Mouse (Mus musculus) thymus, adult 2 months (tissue): ENCODE results near the gene Usp16. TPM values are rescaled to one million over a fixed set of nuclear protein-coding genes. Genes with fewer than 3 reads are reported as not detected.

Experiments
- DNase-seq: peaks from one replicate; pipeline ENCODE4 v3.0.0; 2021
- H3K27ac ChIP-seq: fragments of 200-500 bp; 2 replicates; pipeline ENCODE4 v1.5.1; 2012; ENCODE audit warnings: low read length, control low read depth; ENCODE audit not compliant: control insufficient read depth, insufficient read depth
- H3K27me3 ChIP-seq: fragments of 200-500 bp; 2 replicates; pipeline ENCODE4 v1.6.1; 2012; ENCODE audit warnings: mild to moderate bottlenecking, low read length, moderate library complexity, mixed read lengths; ENCODE audit not compliant: control insufficient read depth, insufficient read depth
- H3K36me3 ChIP-seq: fragments of 200-500 bp; 2 replicates; pipeline ENCODE4 v1.6.1; 2012; ENCODE audit warnings: mild to moderate bottlenecking, low read length, moderate library complexity; ENCODE audit not compliant: control insufficient read depth, insufficient read depth
- H3K4me1 ChIP-seq: fragments of 200-500 bp; replicated peaks from 2 replicates; pipeline ENCODE4 v1.6.1; 2012; ENCODE audit warnings: low read length; ENCODE audit not compliant: control insufficient read depth, insufficient read depth
- H3K4me3 ChIP-seq: fragments of 200-500 bp; 2 replicates; pipeline ENCODE4 v1.5.1; 2012; ENCODE audit warnings: mild to moderate bottlenecking, low read length, control low read depth, moderate library complexity; ENCODE audit not compliant: control insufficient read depth, insufficient read depth
- CTCF ChIP-seq: fragments of 200-500 bp; IDR thresholded peaks from 2 replicates; pipeline ENCODE4 v1.5.1; 2012; ENCODE audit warnings: mild to moderate bottlenecking, control low read depth, low read length, moderate library complexity, borderline replicate concordance; ENCODE audit not compliant: control insufficient read depth, poor library complexity, insufficient read depth; ENCODE audit errors: extremely low read depth
- POLR2A ChIP-seq: fragments of 200-500 bp; IDR thresholded peaks from 2 replicates; pipeline ENCODE4 v1.6.1; 2012; ENCODE audit warnings: mild to moderate bottlenecking, low read length, control low read depth, moderate library complexity; ENCODE audit not compliant: control insufficient read depth, poor library complexity, insufficient read depth; ENCODE audit errors: extremely low read depth
- WGBS: fragments of 180-500 bp; shearing (Covaris S2); methylation state at CpG from one replicate; pipeline ENCODE4 v1.1.7; 2018; 5-methylcytosine and 5-hydroxymethylcytosine counted together
- polyA plus RNA-seq: library from polyadenylated mRNA; depleted of rRNA; stranded (reverse); fragments of >200 nt; gene quantifications from 2 replicates; pipeline ENCODE4 v1.2.3, GENCODE M21; 2012; rRNA removed

Gene Usp16
- polyA plus RNA-seq, 1 experiment, result 26.8 TPM

DNA sequence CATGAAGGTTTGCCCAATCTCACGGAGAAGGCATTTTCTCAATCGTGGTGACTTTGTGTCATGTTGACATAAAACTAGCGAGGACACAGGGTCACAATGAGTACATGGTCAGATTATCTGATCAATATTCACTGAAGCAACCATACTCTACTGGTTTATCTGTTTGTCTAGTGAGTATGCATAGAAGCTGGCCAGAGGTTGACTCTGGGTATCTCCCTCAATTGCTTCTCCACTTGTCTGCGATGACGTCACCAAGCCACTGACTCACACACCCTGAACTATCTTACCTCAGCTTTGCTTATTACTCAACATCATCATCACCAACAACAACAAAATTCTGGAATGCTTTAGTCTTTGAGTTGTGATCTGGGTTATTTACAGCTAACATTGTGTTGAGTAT is 69.7 kb downstream of the Usp16 start:
- Histone ChIP-seq H3K4me1 (no peaks in the 10 kb centered on the region), H3K27me3 (no peaks in the 10 kb centered on the region), H3K4me3 (no peak overlapping the region), H3K36me3 (no peaks in the 10 kb centered on the region), H3K27ac (no peak overlapping the region)
- DNase-seq, result no peak
- no peak for TF ChIP-seq POLR2A
- no peak for TF ChIP-seq CTCF
- 94% methylated on average over 5 of the region's 5 CpGs for WGBS

DNA sequence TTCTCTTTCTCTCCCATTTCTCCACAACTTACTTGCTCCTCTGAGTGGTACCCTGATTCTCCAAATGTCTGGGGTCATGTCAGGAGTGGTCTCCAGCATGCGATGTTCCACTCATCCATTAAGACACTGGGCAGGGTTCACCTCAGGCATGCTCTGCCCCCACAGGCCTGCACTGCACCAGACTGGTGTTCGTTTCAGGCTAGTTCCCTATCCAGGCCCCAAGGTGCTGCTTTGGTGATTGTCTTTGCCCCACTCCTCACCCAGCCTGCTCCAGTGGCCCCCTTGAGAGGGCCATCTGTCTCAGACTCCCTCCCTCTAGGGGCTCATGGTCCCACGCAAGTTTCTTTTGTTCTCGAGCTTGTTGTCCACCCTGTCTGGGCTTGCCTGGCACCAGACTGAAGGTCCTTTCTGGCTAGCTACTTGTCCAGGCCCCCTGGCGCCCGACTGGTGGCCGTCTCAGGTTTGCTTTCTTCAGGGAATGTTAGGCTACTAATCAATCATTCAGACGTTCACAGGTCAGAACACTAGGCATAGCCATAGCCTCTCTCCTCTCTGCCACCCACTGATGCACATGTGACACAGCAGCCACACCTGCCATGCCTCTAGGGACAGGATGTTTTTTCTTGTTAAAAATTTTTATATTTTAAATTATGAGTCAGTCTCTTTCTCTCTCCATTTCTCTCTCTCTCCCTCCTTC is 73.2 kb downstream of the Usp16 start:
- no peak for DNase-seq
- TF ChIP-seq POLR2A, result no peak
- TF ChIP-seq CTCF, result no peak
- WGBS, result 82% methylated on average over 8 of the region's 8 CpGs
- no peaks in the 10 kb centered on the region for H3K4me1 ChIP-seq
- H3K27me3 ChIP-seq, result no peaks in the 10 kb centered on the region
- H3K4me3 ChIP-seq, result no peak overlapping the region
- H3K36me3 ChIP-seq, result no peaks in the 10 kb centered on the region
- no peak overlapping the region for H3K27ac ChIP-seq

DNA sequence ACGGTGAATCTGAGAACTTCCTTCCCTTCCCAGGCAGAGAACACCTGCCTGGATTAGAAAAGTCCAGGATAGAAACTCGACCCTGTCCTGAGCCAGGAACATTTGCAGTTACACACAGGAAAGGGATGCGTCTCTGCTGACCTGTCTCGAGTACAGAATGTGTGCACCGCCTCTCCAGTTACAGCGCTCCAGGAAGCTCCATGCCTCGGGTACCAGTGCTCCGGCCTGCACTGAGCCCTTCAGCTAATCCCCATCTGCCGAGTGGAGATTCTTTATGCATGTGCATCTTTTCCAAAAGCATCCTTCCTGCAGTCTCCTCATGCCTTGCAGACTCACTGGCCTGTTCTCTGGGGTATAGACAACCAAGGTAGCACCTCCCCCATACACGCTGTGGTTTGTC is 74.3 kb downstream of the Usp16 start:
- Histone ChIP-seq H3K36me3 (no peaks in the 10 kb centered on the region), H3K4me1 (no peaks in the 10 kb centered on the region), H3K27ac (no peak overlapping the region), H3K27me3 (no peaks in the 10 kb centered on the region), H3K4me3 (no peak overlapping the region)
- WGBS, result 72% methylated on average over 10 of the region's 10 CpGs
- TF ChIP-seq POLR2A, result no peak
- TF ChIP-seq CTCF, result no peak
- DNase-seq, result no peak

Other genes starting within 250 kb of the Usp16 start
- 8.3 and 8.4 TPM in 2 replicates for gene N6amt1, start 100.5 kb upstream of the Usp16 start, polyA plus RNA-seq
- gene Ltn1, start 22.1 kb upstream of the Usp16 start, polyA plus RNA-seq, result 9.8 and 11.1 TPM in 2 replicates
- gene Rwdd2b, start 14.1 kb upstream of the Usp16 start, polyA plus RNA-seq, result 9.3 and 9.5 TPM in 2 replicates
- gene Cct8, start 41.2 kb downstream of the Usp16 start, polyA plus RNA-seq, result 36.1 and 37.7 TPM in 2 replicates
- 3.9 and 4.1 TPM in 2 replicates for gene Map3k7cl, start 98.6 kb downstream of the Usp16 start, polyA plus RNA-seq
- 40.2 and 45.4 TPM in 2 replicates for gene Bach1, start 244.2 kb downstream of the Usp16 start, polyA plus RNA-seq